Mouse (Mus musculus): ENCODE results near the gene Bhlhe41.

Gene Bhlhe41

DNA sequence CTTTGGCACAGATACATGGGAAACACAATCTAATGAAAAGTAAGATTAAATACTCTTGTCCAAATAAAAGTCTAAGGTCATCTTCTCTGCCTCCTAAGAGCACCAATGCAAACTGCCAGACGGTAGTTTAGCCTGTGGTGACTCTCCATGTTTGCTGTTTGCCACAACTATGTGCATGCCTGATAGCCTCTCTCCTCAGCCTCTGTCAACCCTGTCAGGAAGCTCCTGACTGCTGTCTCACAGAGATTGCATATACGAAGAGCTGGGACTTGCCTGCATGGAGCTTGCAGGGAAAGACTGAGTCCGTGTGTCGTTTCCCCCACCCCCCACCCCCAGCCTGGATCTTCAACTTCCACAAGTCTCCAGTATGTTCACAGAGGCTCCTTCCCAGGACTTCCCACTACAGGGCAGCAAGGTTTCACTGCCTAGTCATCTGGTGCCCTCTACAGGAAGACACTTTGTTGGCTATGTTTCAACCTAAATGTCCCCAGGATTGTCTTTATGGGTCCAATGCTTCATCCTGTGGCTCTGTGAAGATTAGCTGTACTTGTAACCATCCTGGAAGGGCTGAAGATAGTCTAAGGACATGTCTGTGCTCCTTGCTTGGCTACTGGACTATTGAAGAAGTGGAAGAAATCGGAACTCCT lies 41.6 kb downstream of the Bhlhe41 start:
- ChIA-PET POLR2A (no interaction called here), CTCF (interaction anchor here (0.5 to 1.8 kb wide), 11 partner anchors 8 to 478 kb away, joined by 3 to 8 read pairs (median 4); no protein-coding TSS in a partner anchor)

DNA sequence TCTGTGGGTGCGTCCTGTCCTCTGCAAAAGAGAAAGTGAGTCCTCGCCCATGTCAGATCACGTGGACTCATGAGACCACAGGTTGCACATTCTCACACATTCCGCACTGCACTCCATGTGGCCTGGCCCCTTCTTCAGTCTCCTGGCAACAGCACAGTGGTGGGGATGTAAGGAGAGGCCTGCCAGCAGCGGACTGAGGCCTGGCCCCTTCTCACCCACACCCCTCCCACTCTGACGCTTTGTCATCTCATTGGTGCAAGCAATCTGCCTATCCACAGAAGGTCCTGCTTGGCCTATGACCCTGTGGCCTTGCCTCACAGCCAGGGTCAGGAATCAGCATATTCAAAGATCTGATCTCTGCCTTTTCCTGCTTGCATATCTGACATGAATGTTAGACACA lies 42.3 kb downstream of the Bhlhe41 start:
- POLR2A ChIA-PET: no interaction called here
- CTCF ChIA-PET: interaction anchor here in 3 of 4 experiments (0.6 to 1.8 kb wide), 5 partner anchors 8 to 478 kb away, joined by 3 to 8 read pairs (median 4); no protein-coding TSS in a partner anchor

DNA sequence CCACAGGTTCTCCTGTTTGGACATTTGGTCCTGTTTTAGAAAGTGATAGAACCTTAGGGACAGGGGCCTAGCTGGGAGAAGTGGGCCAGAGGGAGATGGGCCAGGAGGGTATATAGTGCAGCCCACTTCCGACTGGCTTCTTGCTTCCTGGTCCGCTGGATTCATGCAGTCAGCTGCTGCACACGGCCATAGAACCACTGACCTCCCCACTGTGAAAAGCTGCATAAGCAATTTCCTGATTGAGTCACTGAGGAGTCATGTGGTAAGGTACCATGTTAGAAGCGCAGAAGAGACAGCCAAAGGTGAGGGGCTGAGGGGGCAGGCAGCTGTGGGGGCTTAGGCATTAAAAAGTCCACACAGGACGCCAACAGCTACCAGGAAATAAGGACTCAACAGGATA lies 43.1 kb downstream of the Bhlhe41 start:
- ChIA-PET CTCF (interaction anchor here in 2 of 4 experiments (0.9 to 1.1 kb wide), 2 partner anchors 8 kb away, joined by 3 read pairs; no protein-coding TSS in a partner anchor), POLR2A (no interaction called here)

DNA sequence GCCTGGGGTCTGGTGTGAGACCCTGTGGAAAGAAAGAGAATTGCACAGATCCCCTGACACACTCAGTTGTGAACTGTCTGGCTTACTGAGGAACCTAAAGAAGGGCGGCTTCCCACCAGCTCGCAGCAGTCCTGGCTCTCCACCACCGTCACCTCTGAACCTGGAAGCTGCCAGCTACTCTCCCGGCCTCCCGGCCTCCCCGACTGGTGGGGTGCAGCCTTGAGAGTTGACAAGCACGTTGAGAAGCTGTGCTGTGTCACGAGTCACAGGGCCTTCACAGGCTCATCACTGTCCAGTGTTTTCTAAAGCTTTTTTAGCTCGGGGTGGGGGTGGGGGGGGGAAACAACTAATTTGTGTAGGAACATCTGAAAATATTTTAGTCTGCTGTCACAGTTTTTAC lies 46.2 kb downstream of the Bhlhe41 start:
- ChIA-PET POLR2A (interaction anchor here in 2 of 4 experiments (0.6 kb wide), 2 partner anchors 351 to 438 kb away, joined by 5 to 8 read pairs; no protein-coding TSS in a partner anchor), CTCF (interaction anchor here in 1 of 4 experiments (0.6 kb wide), 1 partner anchor 472 kb away, joined by 3 read pairs; no protein-coding TSS in a partner anchor)

DNA sequence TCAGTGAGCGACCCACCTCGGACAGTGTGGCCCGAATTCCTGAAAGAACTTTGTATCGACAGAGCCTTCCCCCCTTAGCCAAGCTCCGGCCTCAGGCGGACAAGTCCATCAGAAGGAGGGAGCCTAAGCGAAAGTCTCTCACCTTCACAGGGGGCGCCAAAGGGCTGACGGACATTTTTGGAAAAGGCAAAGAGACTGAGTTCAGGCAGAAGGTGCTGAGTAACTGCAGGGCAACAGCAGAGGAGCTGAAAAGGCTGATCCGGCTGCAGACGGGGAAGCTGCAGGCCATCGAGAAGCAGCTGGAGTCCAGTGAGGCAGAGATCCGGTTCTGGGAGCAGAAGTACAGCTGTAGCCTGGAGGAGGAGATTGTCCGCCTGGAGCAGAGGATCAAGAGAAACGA lies 50.2 kb downstream of the Bhlhe41 start:
- ChIA-PET CTCF (interaction anchor here (0.5 to 2.4 kb wide), 7 partner anchors 9 to 687 kb away, joined by 3 to 8 read pairs (median 4); no protein-coding TSS in a partner anchor), POLR2A (interaction anchor here in 2 of 4 experiments (0.5 to 1.8 kb wide), 2 partner anchors 18 to 21 kb away, joined by 3 to 5 read pairs; no protein-coding TSS in a partner anchor)

DNA sequence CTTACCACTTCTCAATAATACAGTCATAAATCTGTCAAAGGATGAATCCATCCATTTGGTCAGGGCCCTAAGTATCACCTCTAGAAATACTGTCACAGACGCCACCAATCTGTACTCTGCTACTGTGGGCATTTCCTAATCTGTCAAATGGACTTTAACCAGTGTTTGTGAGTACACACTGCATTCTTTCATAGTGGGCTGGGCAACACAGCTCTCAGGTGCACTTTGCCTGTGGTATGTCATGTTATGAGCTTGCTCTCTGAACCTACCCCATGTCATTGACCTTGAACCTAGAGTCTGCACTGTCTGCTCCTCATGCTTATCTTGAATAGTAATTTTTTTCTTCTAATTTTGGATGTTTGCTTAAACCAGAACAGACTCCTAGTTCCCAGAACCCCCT lies 54.2 kb downstream of the Bhlhe41 start:
- ChIA-PET POLR2A (no interaction called here), CTCF (no interaction called here)

DNA sequence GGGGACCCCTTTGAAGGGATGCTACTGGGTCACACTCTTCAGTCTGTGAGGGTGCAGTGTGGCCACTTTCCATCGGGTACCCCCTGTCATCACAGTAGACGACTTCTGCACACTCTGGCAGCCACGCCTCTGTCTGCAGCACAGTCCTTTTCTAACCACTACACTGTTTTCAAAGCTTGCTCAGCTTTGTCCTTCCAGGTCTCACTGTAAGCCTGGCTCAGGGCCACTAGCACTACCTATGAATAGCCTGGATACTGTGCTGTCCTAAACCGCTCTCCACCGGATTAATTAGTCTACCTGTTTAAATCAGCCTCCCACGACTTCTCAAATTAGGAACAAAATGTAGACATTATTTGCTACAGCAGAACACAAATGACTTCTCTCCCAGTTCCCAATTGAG lies 55.3 kb downstream of the Bhlhe41 start:
- ChIA-PET POLR2A (no interaction called here), CTCF (interaction anchor here in 1 of 4 experiments (1.1 kb wide), 1 partner anchor 16 kb away, joined by 3 read pairs; no protein-coding TSS in a partner anchor)

DNA sequence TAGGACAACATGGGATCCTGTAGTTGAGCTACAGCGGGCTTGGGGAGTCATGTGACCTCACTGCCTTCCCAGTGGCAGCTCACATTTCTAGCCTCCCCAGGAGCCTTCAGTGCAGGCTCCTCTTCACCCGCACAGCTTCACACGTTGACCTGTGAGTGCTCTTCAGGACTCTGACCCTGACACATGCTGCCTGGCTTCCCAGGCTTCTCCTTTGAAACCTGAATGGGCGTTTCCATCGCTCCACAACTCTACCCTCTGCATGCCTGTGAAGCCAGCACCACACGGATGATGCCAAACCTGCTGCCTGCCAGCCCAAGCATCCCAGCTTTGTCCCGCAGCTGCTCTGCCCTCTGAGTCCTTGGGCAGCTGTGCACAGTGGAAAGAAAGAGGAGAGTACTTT lies 55.8 kb downstream of the Bhlhe41 start:
- ChIA-PET POLR2A (no interaction called here), CTCF (interaction anchor here in 1 of 4 experiments (1.1 kb wide), 1 partner anchor 15 kb away, joined by 3 read pairs; no protein-coding TSS in a partner anchor)
